Mouse (Mus musculus): ENCODE measurements around the gene Srprb.

Srprb gene

DNA sequence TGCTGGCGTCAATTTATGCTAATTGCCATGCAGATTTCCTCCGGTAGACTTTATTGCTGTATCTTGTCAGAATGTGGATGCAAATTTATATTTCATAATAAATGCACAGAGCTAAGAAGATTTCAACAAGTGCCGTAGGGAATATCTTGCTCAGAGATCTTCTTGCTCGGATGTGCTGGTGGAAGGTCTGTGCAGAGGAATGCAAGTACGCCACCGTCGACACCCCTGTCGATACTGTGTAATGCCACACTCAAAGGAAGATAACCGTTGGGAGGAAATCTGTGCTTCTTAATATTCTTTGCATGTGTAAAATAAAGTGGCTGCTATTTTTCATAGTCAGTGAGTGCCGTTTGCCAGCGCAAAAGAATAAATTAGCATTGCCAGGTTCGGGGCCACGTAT, 54.8 kb downstream of the Srprb start:
- no peak for ATAC-seq (ENCODE audit: insufficient number of reproducible peaks, low FRiP score, low TSS enrichment)

DNA sequence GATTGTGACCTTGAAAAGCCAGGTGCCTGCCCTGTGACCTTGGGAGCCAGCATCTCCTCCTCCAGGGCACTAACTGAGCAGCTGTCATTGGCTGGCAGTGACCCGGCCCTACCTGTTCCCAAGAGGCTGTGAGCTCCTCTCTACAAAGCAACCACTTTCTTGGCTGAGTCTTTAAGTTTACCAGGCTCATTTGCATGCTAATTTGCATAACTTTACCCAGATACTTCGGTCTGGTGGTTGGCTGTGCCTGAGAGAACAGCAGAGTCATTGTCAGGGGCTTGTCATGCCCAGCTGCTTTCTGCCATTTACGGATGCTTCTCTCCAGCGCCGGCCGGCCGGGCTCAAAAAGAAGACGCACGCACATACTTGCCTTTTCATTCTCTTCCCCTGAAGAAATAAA, 55.2 kb downstream of the Srprb start:
- no peak for ATAC-seq (ENCODE audit: insufficient number of reproducible peaks, low FRiP score, low TSS enrichment)

DNA sequence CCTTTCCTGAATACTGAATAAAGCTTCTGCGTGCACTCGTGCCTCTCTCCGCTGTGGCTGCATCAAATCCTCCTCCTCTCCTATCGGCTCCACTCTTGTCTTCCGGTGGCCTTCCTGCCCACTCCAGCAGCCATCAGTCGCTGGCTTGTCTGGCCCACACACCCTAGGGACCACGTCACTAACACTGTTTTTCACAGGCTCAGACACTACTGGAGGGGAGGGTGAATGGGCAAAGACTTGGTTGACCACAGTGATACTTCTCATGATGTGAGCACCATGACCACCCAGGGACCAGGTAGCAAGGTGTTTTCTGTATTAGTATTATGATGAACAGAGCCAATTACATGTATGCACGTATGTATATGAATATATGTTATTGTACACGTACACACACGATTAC, 55.7 kb downstream of the Srprb start:
- no peak for ATAC-seq (ENCODE audit: insufficient number of reproducible peaks, low FRiP score, low TSS enrichment)

DNA sequence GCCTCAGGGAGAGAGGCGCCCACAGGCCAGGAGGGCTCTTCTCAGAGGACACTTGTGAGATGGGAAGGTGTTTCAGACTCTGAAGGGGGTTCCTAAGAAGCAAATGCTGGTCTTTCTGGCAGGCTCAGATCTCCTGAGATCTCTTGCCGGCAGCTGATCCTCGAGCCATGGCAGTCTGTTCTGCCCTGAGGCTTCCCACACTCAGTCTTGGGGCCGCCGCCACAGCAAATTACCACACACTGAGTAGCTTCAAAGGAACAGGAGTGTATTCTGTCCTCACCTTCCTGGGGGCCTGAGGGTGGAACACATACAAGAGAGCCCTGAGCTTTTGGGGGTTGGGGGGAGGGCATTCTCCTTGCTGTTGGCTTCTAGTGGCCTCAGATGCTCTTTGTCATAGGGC, 56.6 kb downstream of the Srprb start:
- no peak for ATAC-seq (ENCODE audit: insufficient number of reproducible peaks, low FRiP score, low TSS enrichment)

DNA sequence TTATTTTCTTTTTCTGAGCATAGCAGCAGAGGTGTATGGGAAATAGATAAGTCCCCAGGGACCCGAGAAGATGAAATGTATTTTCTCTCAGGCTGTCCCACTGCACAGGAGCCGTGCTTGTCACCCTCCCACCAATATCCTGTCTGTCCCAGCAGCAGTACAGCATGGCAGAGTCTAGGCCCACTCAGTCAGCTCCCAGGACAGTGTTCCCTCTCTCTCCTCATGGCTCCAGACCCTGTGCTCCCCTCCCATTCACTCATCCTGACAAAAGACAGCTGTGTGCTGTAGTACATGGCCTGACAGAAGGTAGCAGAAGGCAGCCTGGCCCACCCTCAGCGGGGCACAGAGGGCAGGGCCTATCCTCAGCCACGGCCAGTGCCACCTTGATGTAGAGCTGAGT, 58.1 kb downstream of the Srprb start:
- ATAC-seq (ENCODE audit: insufficient number of reproducible peaks, low FRiP score, low TSS enrichment): no peak

DNA sequence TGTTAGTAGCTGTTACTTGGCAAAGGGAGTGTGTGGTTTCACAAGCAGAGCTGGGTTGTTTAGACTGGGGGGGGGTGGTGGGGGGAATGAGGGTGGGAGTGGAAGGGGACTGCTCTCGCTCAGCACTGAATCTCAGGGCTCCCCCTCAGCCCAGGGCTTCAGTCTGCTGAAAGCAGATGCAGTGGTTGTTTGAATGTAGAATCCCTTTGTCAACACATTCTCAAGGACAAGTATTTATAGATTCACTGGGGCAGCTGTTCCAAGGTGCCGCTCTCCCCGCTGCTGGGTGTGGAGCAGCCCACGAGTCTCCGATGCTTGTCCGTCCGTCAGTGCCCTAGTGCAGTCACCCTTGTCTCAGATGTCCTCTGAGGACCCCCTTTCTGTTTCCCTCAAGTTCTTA, 60.7 kb downstream of the Srprb start:
- no peak for ATAC-seq (ENCODE audit: insufficient number of reproducible peaks, low FRiP score, low TSS enrichment)

DNA sequence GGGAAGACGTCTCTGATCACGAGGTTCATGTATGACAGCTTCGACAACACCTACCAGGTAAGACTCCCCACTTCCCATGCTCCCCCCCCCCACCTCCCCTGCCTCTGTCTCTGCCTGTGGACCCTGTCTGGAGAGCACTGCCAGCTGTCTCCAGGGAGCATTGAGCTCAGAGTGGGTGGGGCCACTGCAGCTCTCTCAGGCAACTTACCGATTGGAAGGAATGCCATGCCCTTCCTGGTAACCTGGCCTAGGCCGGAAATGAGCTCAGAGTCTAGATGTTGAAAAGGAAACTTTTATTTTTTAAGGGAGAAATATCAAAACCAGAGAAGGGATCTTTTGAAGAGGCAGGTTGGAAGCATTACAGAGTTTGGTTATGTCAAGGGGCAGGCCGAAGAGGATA, 61.6 kb downstream of the Srprb start:
- ATAC-seq (ENCODE audit: insufficient number of reproducible peaks, low FRiP score, low TSS enrichment): no peak

DNA sequence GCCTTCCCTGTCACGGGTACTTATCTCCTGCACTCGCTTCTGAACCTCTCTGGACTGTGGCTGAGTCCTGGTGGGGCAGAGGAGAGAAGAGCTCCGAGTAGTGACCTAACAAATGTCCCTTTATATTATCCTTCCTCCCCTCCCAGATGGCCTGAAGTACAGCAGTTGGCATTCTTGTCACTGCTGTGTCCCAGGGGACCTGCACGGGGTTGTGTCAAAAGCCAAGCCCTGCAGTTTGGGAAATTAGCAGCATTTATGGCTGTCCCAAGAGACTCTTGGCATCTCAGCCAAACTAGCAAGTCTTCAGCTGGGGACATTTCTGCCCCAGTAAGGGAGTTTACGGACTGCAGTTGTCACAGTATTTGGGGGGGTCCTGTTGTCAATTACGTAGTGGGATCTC, 62.5 kb downstream of the Srprb start:
- no peak for ATAC-seq (ENCODE audit: insufficient number of reproducible peaks, low FRiP score, low TSS enrichment)
